Mouse (Mus musculus) hindbrain, postnatal 0 days (tissue): ENCODE measurements at regions not wholly inside any gene's neighbourhood (a gene's known extent, or its start where the extent isn't known, plus 50 kb on each side); places are given as distances from the start of the nearest gene placed in this dataset.

ENCODE experiments used
- ATAC-seq: fragments of 200-750 bp; cut with Nextera tagmentation; 2 replicates; pipeline ENCODE4 v1.8.0; 2017; ENCODE audit warnings: mild to moderate bottlenecking, moderate TSS enrichment, moderate library complexity
- DNase-seq: peaks from one replicate; pipeline ENCODE4 v3.0.0-alpha.2; 2015; ENCODE audit warnings: low spot score
- H3K27ac ChIP-seq: fragments of 300-500 bp; sonication (generic); 2 replicates; pipeline ENCODE4 v1.5.1; 2014; ENCODE audit warnings: mild to moderate bottlenecking
- H3K27me3 ChIP-seq: fragments of 300-500 bp; sonication (generic); 2 replicates; pipeline ENCODE4 v1.6.1; 2014; ENCODE audit warnings: low read length, mixed read lengths; ENCODE audit not compliant: insufficient read depth
- H3K36me3 ChIP-seq: fragments of 300-500 bp; sonication (generic); 2 replicates; pipeline ENCODE4 v1.6.1; 2014; ENCODE audit warnings: low read length, mixed read lengths; ENCODE audit not compliant: insufficient read depth
- H3K4me1 ChIP-seq: fragments of 300-500 bp; sonication (generic); 2 replicates; pipeline ENCODE4 v1.6.1; 2014; ENCODE audit warnings: antibody characterized with exemption, low read length, mixed read lengths; ENCODE audit not compliant: insufficient read depth
- H3K4me2 ChIP-seq: fragments of 300-500 bp; sonication (generic); 2 replicates; pipeline ENCODE4 v1.6.1; 2014; ENCODE audit warnings: low read depth, mild to moderate bottlenecking, low read length, moderate library complexity, mixed read lengths
- H3K4me3 ChIP-seq: fragments of 300-500 bp; sonication (generic); 2 replicates; pipeline ENCODE4 v1.5.1; 2014; ENCODE audit warnings: low read length
- H3K9ac ChIP-seq: fragments of 300-500 bp; sonication (generic); replicated peaks from 2 replicates; pipeline ENCODE4 v1.6.1; 2014; ENCODE audit warnings: mild to moderate bottlenecking, low read length, moderate library complexity, mixed read lengths
- H3K9me3 ChIP-seq: fragments of 300-500 bp; sonication (generic); 2 replicates; pipeline ENCODE4 v1.6.1; 2016; ENCODE audit warnings: low read length, mixed read lengths
- CTCF ChIP-seq: IDR thresholded peaks from 2 replicates; pipeline ENCODE4 v1.5.1; 2016; ENCODE audit warnings: antibody characterized with exemption, control low read depth, low read depth
- WGBS: fragments of 180-500 bp; shearing (Covaris S2); extraction: QIAGEN DNeasy Blood & Tissue Kit; methylation state at CpG from one replicate; pipeline ENCODE4 v1.1.7; 2014; 5-methylcytosine and 5-hydroxymethylcytosine counted together

- ATAC-seq (no peak), DNase-seq (no peak)
- H3K4me3 ChIP-seq: no peak overlapping the region
- no peak overlapping the region for H3K4me2 ChIP-seq
- WGBS: 87% methylated on average over 4 of the region's 4 CpGs
- H3K9me3 ChIP-seq: no peaks in the 10 kb centered on the region
- H3K4me1 ChIP-seq: no peaks in the 10 kb centered on the region
- H3K27ac ChIP-seq: no peak overlapping the region
- H3K27me3 ChIP-seq: no peaks in the 10 kb centered on the region
- TF ChIP-seq CTCF: no peak
- no peak overlapping the region for H3K9ac ChIP-seq
- no peaks in the 10 kb centered on the region for H3K36me3 ChIP-seq
Measured at GRCm38 (mm10) chr12:51294971-51295477, 52.8 kb upstream of the G2e3 start.

- H3K9ac ChIP-seq: no peak overlapping the region
- H3K27ac ChIP-seq: no peak overlapping the region
- H3K36me3 ChIP-seq: no peaks in the 10 kb centered on the region
- ATAC-seq (no peak), DNase-seq (no peak)
- TF ChIP-seq CTCF: no peak
- no peak overlapping the region for H3K4me2 ChIP-seq
- no peaks in the 10 kb centered on the region for H3K9me3 ChIP-seq
- H3K4me1 ChIP-seq: no peaks in the 10 kb centered on the region
- no peaks in the 10 kb centered on the region for H3K27me3 ChIP-seq
- H3K4me3 ChIP-seq: no peak overlapping the region
- WGBS: 96% methylated on average over 1 of the region's 1 CpGs
Measured at GRCm38 (mm10) chr12:51278358-51278757, 69.5 kb upstream of the G2e3 start.

GRCm38 (mm10) chr12:51275818-51276538 is 71.9 kb upstream of the G2e3 start:
- Histone ChIP-seq H3K9ac (no peak overlapping the region), H3K4me2 (peak overlapping the region; percentile 25; the same call in 1 of the 2 replicates), H3K4me1 (no peaks in the 10 kb centered on the region), H3K9me3 (no peaks in the 10 kb centered on the region), H3K36me3 (no peaks in the 10 kb centered on the region), H3K27ac (no peak overlapping the region), H3K4me3 (no peak overlapping the region), H3K27me3 (no peaks in the 10 kb centered on the region)
- DNase-seq (peak; percentile 87), ATAC-seq (0 out of 2 replicates have a peak, but pooled peaks have one; percentile 47)
- peak; percentile 76 for TF ChIP-seq CTCF
- WGBS: 50% methylated on average over 14 of the region's 14 CpGs

- Histone ChIP-seq H3K27me3 (no peaks in the 10 kb centered on the region), H3K9ac (no peak overlapping the region), H3K27ac (no peak overlapping the region), H3K36me3 (no peaks in the 10 kb centered on the region), H3K9me3 (no peaks in the 10 kb centered on the region), H3K4me3 (no peak overlapping the region), H3K4me2 (no peak overlapping the region), H3K4me1 (no peaks in the 10 kb centered on the region)
- WGBS: 76% methylated on average over 5 of the region's 5 CpGs
- DNase-seq: no peak
- TF ChIP-seq CTCF: no peak
- no peak for ATAC-seq
Measured at GRCm38 (mm10) chr12:51273486-51273885, 74.4 kb upstream of the G2e3 start.

GRCm38 (mm10) chr12:51242839-51243238 is 105.0 kb upstream of the G2e3 start:
- ATAC-seq (no peak), DNase-seq (no peak)
- Histone ChIP-seq H3K9me3 (no peaks in the 10 kb centered on the region), H3K4me3 (no peak overlapping the region), H3K27me3 (no peaks in the 10 kb centered on the region), H3K27ac (no peak overlapping the region), H3K4me2 (no peak overlapping the region), H3K4me1 (no peaks in the 10 kb centered on the region), H3K9ac (no peak overlapping the region), H3K36me3 (no peaks in the 10 kb centered on the region)
- TF ChIP-seq CTCF: no peak
- WGBS: 88% methylated on average over 7 of the region's 7 CpGs

- no peak for TF ChIP-seq CTCF
- H3K4me3 ChIP-seq: no peak overlapping the region
- no peaks in the 10 kb centered on the region for H3K27me3 ChIP-seq
- H3K36me3 ChIP-seq: no peaks in the 10 kb centered on the region
- no peaks in the 10 kb centered on the region for H3K9me3 ChIP-seq
- ATAC-seq (no peak), DNase-seq (no peak)
- no peak overlapping the region for H3K27ac ChIP-seq
- H3K4me2 ChIP-seq: no peak overlapping the region
- WGBS: 77% methylated on average over 7 of the region's 7 CpGs
- no peaks in the 10 kb centered on the region for H3K4me1 ChIP-seq
- H3K9ac ChIP-seq: no peak overlapping the region
Measured at GRCm38 (mm10) chr12:51241131-51241781, 106.6 kb upstream of the G2e3 start.

GRCm38 (mm10) chr12:51211691-51212090 is 136.2 kb upstream of the G2e3 start:
- DNase-seq (no peak), ATAC-seq (no peak)
- H3K36me3 ChIP-seq: no peaks in the 10 kb centered on the region
- no peak for TF ChIP-seq CTCF
- H3K27ac ChIP-seq: no peak overlapping the region
- H3K9ac ChIP-seq: no peak overlapping the region
- no peak overlapping the region for H3K4me2 ChIP-seq
- no peaks in the 10 kb centered on the region for H3K4me1 ChIP-seq
- H3K27me3 ChIP-seq: no peaks in the 10 kb centered on the region
- H3K9me3 ChIP-seq: no peaks in the 10 kb centered on the region
- H3K4me3 ChIP-seq: no peak overlapping the region
- WGBS: 48% methylated on average over 2 of the region's 2 CpGs
